Mouse (Mus musculus): ENCODE data around the gene Dll3. TPM values are rescaled to one million over a fixed set of nuclear protein-coding genes. Genes with fewer than 3 reads are reported as not detected.

Dll3 gene
- polyA plus RNA-seq, 1 experiment: not detected

DNA sequence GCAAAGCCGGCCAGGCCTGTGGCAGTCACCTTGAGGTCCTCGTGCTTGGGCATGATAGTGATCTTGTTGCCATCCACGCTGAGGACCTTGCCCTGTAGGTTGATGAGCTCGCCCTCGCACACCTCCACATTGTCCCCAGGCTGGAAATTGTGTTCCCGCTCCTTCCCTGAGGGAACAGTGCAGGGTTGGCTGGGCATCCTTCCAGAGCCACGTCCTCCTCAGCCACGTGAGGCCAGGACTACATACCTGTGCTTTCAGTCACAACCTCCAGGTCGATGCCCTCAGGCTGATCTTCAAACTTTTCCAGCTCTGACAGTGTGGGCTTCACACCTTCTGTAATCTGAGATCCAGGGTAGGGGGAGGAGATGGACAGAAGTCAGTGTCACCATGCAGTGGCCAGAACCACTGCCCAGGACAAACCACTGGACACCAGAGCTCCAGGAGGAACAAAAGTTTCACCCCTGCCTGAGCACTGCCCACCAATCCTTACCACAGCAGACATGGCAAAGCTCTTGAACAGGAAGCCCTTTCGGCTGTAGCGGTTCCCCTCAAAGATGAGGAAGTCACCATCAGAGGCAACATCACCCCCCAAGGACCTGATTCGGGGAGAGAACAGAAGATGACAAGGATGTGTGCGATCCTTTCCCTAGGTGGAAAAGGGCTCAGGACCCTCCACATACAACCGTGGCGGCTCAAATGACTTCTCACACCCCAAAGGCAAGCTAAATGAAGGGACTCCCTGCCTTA is 20.1 kb upstream of the Dll3 start:
- Histone ChIP-seq H3K4me3 (replicated peaks; ENCODE audit: control insufficient read depth, low read depth, low read length) (no peak overlapping the region), H3K4me1 (ENCODE audit: control insufficient read depth, insufficient read depth, low read length) (no peaks in the 10 kb centered on the region), H3K27ac (ENCODE audit: control insufficient read depth, insufficient read depth, low read depth, low read length, poor library complexity) (no peak overlapping the region)
- WGBS: 59% methylated on average over 15 of the region's 15 CpGs
- TF ChIP-seq CTCF (IDR thresholded peaks at IDR 0.05; ENCODE audit: control insufficient read depth, insufficient read depth, low read length) (no peak), POLR2A (IDR thresholded peaks at IDR 0.05; ENCODE audit: borderline replicate concordance, control insufficient read depth, low read depth, low read length) (no peak)

DNA sequence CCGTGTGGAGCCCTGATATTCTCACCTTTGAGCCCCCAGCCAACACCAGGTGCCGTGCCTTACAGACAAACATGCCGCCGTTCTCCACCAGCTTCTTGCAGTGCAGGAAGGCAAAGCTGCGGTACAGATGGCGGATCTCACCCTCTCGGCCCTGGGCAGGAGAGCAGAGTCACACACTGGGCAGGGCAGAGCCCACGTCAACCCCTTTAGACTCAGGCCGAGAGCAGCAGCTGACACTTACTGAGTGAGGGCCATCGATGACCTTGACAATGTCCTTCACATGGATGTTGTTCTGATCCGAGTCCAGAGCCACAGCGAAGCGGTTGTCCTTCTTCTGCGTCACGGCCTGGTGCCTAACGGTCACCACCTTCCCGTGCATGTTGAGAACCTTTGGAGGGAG is 16.7 kb upstream of the Dll3 start:
- Histone ChIP-seq H3K4me3 (replicated peaks; ENCODE audit: control insufficient read depth, low read depth, low read length) (no peak overlapping the region), H3K4me1 (ENCODE audit: control insufficient read depth, insufficient read depth, low read length) (no peaks in the 10 kb centered on the region), H3K27ac (ENCODE audit: control insufficient read depth, insufficient read depth, low read depth, low read length, poor library complexity) (no peak overlapping the region)
- 90% methylated on average over 17 of the region's 17 CpGs for WGBS
- no peak for TF ChIP-seq CTCF (IDR thresholded peaks at IDR 0.05; ENCODE audit: control insufficient read depth, insufficient read depth, low read length)
- TF ChIP-seq POLR2A (IDR thresholded peaks at IDR 0.05; ENCODE audit: borderline replicate concordance, control insufficient read depth, low read depth, low read length): no peak

DNA sequence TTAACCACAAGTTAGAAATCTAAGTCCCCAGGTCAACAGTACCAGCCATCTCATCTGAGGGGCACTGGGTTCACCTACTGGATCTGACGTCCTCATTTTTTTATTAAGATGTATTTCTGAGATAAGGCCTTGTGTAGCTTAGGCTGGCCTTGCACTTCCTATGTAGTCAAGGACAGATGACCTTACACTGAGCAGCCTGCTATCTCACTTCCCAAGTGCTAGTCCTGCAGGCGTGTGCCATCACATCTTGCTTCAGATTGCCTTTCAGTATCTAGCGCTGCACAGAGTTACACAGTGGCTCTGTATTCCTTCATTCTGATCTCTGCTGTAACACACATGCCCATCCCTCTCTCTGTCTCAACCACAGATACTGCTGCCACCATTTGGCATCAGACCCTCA is 16.0 kb upstream of the Dll3 start:
- Histone ChIP-seq H3K4me3 (replicated peaks; ENCODE audit: control insufficient read depth, low read depth, low read length) (no peak overlapping the region), H3K27ac (ENCODE audit: control insufficient read depth, insufficient read depth, low read depth, low read length, poor library complexity) (no peak overlapping the region), H3K4me1 (ENCODE audit: control insufficient read depth, insufficient read depth, low read length) (no peaks in the 10 kb centered on the region)
- TF ChIP-seq POLR2A (IDR thresholded peaks at IDR 0.05; ENCODE audit: borderline replicate concordance, control insufficient read depth, low read depth, low read length) (no peak), CTCF (IDR thresholded peaks at IDR 0.05; ENCODE audit: control insufficient read depth, insufficient read depth, low read length) (no peak)
- 81% methylated on average over 3 of the region's 3 CpGs for WGBS

DNA sequence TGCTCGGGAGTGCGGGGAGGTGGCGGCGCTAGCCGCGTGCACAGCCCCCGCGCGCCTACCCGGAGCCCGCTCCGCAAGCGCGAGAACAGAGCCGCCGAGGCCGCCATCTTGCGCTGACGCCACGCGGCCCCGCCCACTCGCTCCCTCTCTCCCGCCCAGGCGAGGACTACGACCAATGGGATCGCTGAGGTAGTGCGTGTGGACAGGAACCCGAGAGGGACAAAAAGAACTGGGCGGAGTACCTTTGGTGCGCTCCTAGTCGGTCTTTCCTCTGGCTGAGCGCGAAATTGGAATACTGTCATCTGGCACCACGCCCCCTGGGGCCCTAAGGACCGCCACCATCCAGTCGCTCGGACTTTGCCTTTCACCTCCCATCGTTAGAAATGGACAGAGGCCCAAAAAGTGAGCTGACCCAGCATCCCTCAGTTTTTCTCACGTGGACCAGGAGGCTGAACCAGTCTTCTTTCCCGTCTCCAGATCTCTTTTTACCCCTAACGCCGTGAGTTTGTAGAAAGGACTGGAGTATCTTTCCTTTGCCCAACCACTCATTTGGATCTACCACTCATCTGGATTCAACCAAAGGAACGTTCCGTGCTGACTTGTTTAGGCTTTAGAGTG is 10.0 kb upstream of the Dll3 start, which contains the start of gene Timm50:
TSS of gene Timm50 (minus strand) at position 147 of the 618 bp plus-strand sequence.
- no peaks in the 10 kb centered on the region; the same call in 1 of the 2 replicates for H3K4me1 ChIP-seq (ENCODE audit: control insufficient read depth, insufficient read depth, low read length)
- under 1% methylated on average over 45 of the region's 45 CpGs for WGBS
- peak within 1 kb of the TSS; percentile 82 for H3K4me3 ChIP-seq (replicated peaks; ENCODE audit: control insufficient read depth, low read depth, low read length)
- TF ChIP-seq POLR2A (IDR thresholded peaks at IDR 0.05; ENCODE audit: borderline replicate concordance, control insufficient read depth, low read depth, low read length): peak; percentile 67; the same call in 1 of the 2 replicates
- TF ChIP-seq CTCF (IDR thresholded peaks at IDR 0.05; ENCODE audit: control insufficient read depth, insufficient read depth, low read length): no peak
- H3K27ac ChIP-seq (ENCODE audit: control insufficient read depth, insufficient read depth, low read depth, low read length, poor library complexity): no peak within 1 kb of the TSS

DNA sequence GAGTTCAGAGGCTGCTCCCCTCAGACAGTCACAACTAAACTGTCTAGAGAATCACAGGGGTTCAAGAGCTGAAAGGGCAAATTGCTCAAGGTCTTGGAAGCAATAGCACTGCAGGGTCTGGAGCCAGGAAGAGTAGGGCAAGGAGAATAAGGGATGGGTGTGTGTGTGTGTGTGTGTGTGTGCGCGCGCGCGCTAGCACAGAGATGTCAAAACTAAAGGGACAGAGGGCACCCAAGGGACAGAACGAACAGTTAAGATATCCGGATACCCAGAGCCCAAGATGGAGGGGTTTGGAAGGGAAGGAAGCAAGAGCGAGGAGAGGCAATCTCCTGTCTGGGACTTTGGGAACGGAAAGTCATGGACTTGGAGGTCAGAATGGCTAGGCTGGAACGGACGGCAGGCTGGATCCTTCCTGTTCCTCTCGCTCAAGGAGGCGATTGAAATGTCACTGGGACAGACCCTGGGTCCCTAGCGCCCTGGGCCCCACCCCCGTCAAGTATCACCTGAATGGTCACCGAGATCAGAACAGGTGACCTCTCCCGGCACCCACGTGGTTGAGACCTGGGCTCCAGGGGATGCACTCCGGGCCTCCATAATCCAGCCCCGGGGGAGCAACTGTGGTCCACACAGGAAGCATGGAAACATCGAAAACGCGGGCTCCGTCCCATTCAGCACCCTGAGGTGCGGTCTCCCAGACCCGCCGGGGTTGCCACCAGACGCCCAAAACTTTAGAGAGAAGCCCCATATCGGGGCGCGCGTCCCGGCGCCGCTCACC is 9.3 kb upstream of the Dll3 start:
- Histone ChIP-seq H3K27ac (ENCODE audit: control insufficient read depth, insufficient read depth, low read depth, low read length, poor library complexity) (no peak overlapping the region), H3K4me3 (replicated peaks; ENCODE audit: control insufficient read depth, low read depth, low read length) (peak overlapping the region; percentile 82), H3K4me1 (ENCODE audit: control insufficient read depth, insufficient read depth, low read length) (no peaks in the 10 kb centered on the region; the same call in 1 of the 2 replicates)
- no peak for TF ChIP-seq POLR2A (IDR thresholded peaks at IDR 0.05; ENCODE audit: borderline replicate concordance, control insufficient read depth, low read depth, low read length)
- WGBS: 6% methylated on average over 35 of the region's 35 CpGs

DNA sequence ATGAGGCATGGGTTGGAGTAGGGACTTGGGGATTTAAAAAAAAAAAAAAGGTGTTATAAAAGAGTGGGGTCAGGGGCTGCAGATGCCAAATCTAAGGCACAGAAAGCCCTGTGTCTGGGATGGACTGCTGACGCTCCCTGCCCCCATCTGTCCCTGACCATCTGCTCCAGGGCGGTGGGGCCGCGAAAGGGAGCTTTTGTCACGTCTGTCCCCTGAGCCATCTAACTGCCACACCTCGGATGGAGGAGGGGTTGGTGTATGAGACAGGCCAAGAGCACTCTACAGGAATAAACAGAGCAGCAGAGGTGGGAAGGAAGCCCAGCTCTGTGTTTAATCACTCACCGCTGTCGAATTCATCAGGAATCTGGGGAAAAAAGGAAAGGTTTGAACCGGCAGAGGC is 7.7 kb upstream of the Dll3 start:
- TF ChIP-seq POLR2A (IDR thresholded peaks at IDR 0.05; ENCODE audit: borderline replicate concordance, control insufficient read depth, low read depth, low read length) (no peak), CTCF (IDR thresholded peaks at IDR 0.05; ENCODE audit: control insufficient read depth, insufficient read depth, low read length) (no peak)
- WGBS: 92% methylated on average over 9 of the region's 9 CpGs
- Histone ChIP-seq H3K4me3 (replicated peaks; ENCODE audit: control insufficient read depth, low read depth, low read length) (no peak overlapping the region), H3K4me1 (ENCODE audit: control insufficient read depth, insufficient read depth, low read length) (no peaks in the 10 kb centered on the region; the same call in 1 of the 2 replicates), H3K27ac (ENCODE audit: control insufficient read depth, insufficient read depth, low read depth, low read length, poor library complexity) (no peak overlapping the region)

DNA sequence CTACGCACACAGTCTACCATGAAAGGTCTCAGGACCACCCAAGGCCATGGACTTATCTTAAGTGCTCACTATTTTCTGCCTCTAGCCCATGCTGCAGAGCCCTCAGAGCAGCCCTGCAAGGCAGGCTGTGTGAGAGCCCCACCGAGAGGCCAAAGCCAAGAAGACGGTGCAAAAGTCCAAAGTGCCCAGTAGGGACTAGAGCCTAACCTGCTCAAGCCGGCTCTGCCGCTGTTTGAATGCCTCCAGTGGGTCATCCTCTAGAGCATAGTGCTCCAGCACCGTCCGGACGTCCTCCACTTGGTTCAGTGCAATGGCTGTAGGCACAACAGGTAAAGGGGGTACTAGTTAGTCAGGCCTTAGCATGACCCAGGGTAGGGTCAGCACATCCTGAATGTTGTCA is 4.2 kb upstream of the Dll3 start:
- Histone ChIP-seq H3K4me1 (ENCODE audit: control insufficient read depth, insufficient read depth, low read length) (no peaks in the 10 kb centered on the region; the same call in 1 of the 2 replicates), H3K27ac (ENCODE audit: control insufficient read depth, insufficient read depth, low read depth, low read length, poor library complexity) (no peak overlapping the region), H3K4me3 (replicated peaks; ENCODE audit: control insufficient read depth, low read depth, low read length) (no peak overlapping the region)
- WGBS: 92% methylated on average over 8 of the region's 8 CpGs
- TF ChIP-seq CTCF (IDR thresholded peaks at IDR 0.05; ENCODE audit: control insufficient read depth, insufficient read depth, low read length) (no peak), POLR2A (IDR thresholded peaks at IDR 0.05; ENCODE audit: borderline replicate concordance, control insufficient read depth, low read depth, low read length) (no peak)

DNA sequence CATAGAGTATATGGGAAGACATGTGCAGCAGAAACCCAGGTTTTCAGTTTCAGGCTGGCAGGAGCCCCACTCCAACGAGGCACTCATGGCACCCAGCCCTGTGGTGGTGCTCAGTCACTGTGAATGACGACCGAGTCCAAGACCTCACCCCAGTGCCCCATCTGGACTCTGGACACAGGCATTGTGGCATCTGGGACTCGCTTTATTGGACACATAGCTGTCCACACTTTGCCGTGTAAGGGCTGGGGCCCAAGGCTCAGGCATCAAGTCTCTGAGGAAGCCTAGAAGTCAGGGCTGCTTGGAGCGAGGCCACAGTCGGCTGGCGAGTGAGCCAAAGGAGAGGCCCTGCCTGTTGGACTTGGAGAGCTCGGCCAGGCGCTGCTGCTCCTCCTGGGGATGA is 3.6 kb upstream of the Dll3 start:
- H3K27ac ChIP-seq (ENCODE audit: control insufficient read depth, insufficient read depth, low read depth, low read length, poor library complexity): no peak overlapping the region
- TF ChIP-seq CTCF (IDR thresholded peaks at IDR 0.05; ENCODE audit: control insufficient read depth, insufficient read depth, low read length) (no peak), POLR2A (IDR thresholded peaks at IDR 0.05; ENCODE audit: borderline replicate concordance, control insufficient read depth, low read depth, low read length) (no peak)
- WGBS: 91% methylated on average over 10 of the region's 10 CpGs
- no peak overlapping the region for H3K4me3 ChIP-seq (replicated peaks; ENCODE audit: control insufficient read depth, low read depth, low read length)
- no peaks in the 10 kb centered on the region for H3K4me1 ChIP-seq (ENCODE audit: control insufficient read depth, insufficient read depth, low read length)
